Mouse (Mus musculus) testis, adult 2 months (tissue): ENCODE results near the gene Asap3.

ENCODE experiments used
- CTCF ChIP-seq: fragments of 200-500 bp; IDR thresholded peaks from 2 replicates; pipeline ENCODE4 v1.5.1; 2012; ENCODE audit warnings: low read depth, mild to moderate bottlenecking, inconsistent platforms, low read length, moderate library complexity; ENCODE audit not compliant: control insufficient read depth, insufficient read depth, insufficient replicate concordance
- POLR2A ChIP-seq: fragments of 200-500 bp; IDR thresholded peaks from 2 replicates; pipeline ENCODE4 v1.6.1; 2012; ENCODE audit warnings: low read depth, mild to moderate bottlenecking, inconsistent platforms, low read length, moderate library complexity; ENCODE audit not compliant: control insufficient read depth

- TF ChIP-seq CTCF, result no peak
- TF ChIP-seq POLR2A, result no peak
Observed at GRCm38 (mm10) chr4:136176022-136176552, 30.1 kb upstream of the Asap3 start.
